Mouse (Mus musculus) ES-E14 (cell line): ENCODE measurements around the gene Itga1.

Source experiments
- CHD2 ChIP-seq: IDR thresholded peaks from 2 replicates; pipeline ENCODE4 v1.6.1; 2014; ENCODE audit warnings: mild to moderate bottlenecking, low read depth, low read length, inconsistent platforms
- ZC3H11A ChIP-seq: IDR thresholded peaks from 2 replicates; pipeline ENCODE4 v1.6.1; 2012; ENCODE audit warnings: low read depth, mild to moderate bottlenecking, inconsistent platforms, low read length, borderline replicate concordance
- ZNF384 ChIP-seq: IDR thresholded peaks from 2 replicates; pipeline ENCODE4 v1.6.1; 2012; ENCODE audit warnings: low read depth, low read length, inconsistent platforms

DNA sequence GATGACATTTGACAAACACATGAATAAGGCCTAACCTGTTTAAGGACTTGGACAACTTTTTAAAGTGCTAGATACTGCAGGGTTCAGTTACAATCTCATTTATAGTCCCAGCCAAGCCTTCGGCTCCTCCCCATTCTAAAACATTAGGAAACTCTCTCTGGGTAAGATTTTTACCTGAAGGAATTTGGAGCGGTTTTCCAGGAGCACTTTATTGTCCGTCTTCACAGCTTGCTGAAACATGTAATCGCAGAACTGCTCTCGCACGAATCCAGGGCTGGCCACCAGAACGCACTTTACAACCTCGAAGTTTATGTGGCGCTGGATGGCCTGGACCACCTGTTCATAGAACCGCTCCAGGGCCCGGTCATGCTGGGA lies 12.8 kb downstream of the Itga1 start:
- TF ChIP-seq CHD2 = no peak
- no peak for TF ChIP-seq ZNF384
- TF ChIP-seq ZC3H11A = no peak
